Mouse (Mus musculus) myocyte (in vitro differentiated cells): ENCODE results near the gene Creb5. TPM values are rescaled to one million over a fixed set of nuclear protein-coding genes. Genes with fewer than 3 reads are reported as not detected.

ENCODE experiments used
- H3K27me3 ChIP-seq: one replicate; pipeline ENCODE4 v1.6.1; 2011; ENCODE audit not compliant: control insufficient read depth, insufficient read depth, insufficient read length
- H3K36me3 ChIP-seq: one replicate; pipeline ENCODE4 v1.6.1; 2011; ENCODE audit not compliant: control insufficient read depth, insufficient read depth
- H3K4me2 ChIP-seq: one replicate; pipeline ENCODE4 v1.6.1; 2011; ENCODE audit warnings: low read depth, control low read depth
- H3K4me3 ChIP-seq: one replicate; pipeline ENCODE4 v1.5.1; 2011; ENCODE audit warnings: mild to moderate bottlenecking, control low read depth, moderate library complexity
- H3K79me2 ChIP-seq: one replicate; pipeline ENCODE4 v1.6.1; 2011; ENCODE audit not compliant: control insufficient read depth, insufficient read depth
- H3ac ChIP-seq: one replicate; pipeline ENCODE4 v1.6.1; 2011; ENCODE audit not compliant: control insufficient read depth, insufficient read length
- CEBPB ChIP-seq: IDR thresholded peaks from 2 replicates; pipeline ENCODE4 v1.6.1; 2011; ENCODE audit warnings: mild to moderate bottlenecking, moderate library complexity; ENCODE audit not compliant: poor library complexity, insufficient read depth, severe bottlenecking
- E2F4 ChIP-seq: IDR thresholded peaks from one replicate; pipeline ENCODE4 v1.6.1; 2011; ENCODE audit warnings: mild to moderate bottlenecking, control low read depth, moderate library complexity; ENCODE audit not compliant: insufficient read depth
- MAX ChIP-seq: IDR thresholded peaks from one replicate; pipeline ENCODE4 v1.6.1; 2011; ENCODE audit warnings: low read depth, mild to moderate bottlenecking, control low read depth
- MYOD1 ChIP-seq, 3 experiments: IDR thresholded peaks; one replicate each; pipeline ENCODE4 v1.6.1; 2011; ENCODE audit warnings: control low read depth in 2 of 3, low read depth in 2 of 3, mild to moderate bottlenecking in 2 of 3, moderate library complexity in 1 of 3; ENCODE audit not compliant: insufficient read length in 2 of 3, control insufficient read depth in 1 of 3
- MYOG ChIP-seq, 3 experiments: IDR thresholded peaks; one replicate each; pipeline ENCODE4 v1.6.1; 2011; ENCODE audit warnings: control low read depth in 2 of 3, low read depth in 2 of 3, mild to moderate bottlenecking in 2 of 3; ENCODE audit not compliant: insufficient read length in 2 of 3, control insufficient read depth in 1 of 3, insufficient read depth in 1 of 3
- POLR2A ChIP-seq: IDR thresholded peaks from one replicate; pipeline ENCODE4 v1.6.1; 2011; ENCODE audit warnings: low read depth, mild to moderate bottlenecking, control low read depth, moderate library complexity; ENCODE audit not compliant: insufficient read length
- POLR2AphosphoS2 ChIP-seq: IDR thresholded peaks from one replicate; pipeline ENCODE4 v1.6.1; 2011; ENCODE audit warnings: low read depth, control low read depth; ENCODE audit not compliant: insufficient read length
- REST ChIP-seq: IDR thresholded peaks from one replicate; pipeline ENCODE4 v1.6.1; 2011; ENCODE audit warnings: mild to moderate bottlenecking, control low read depth, moderate library complexity; ENCODE audit not compliant: insufficient read depth, insufficient read length
- SRF ChIP-seq: IDR thresholded peaks from one replicate; pipeline ENCODE4 v1.6.1; 2011; ENCODE audit warnings: low read depth; ENCODE audit not compliant: control insufficient read depth, insufficient read length
- TCF12 ChIP-seq: IDR thresholded peaks from one replicate; pipeline ENCODE4 v1.6.1; 2011; ENCODE audit warnings: mild to moderate bottlenecking, control low read depth; ENCODE audit not compliant: poor library complexity, insufficient read depth, severe bottlenecking
- TCF3 ChIP-seq: IDR thresholded peaks from one replicate; pipeline ENCODE4 v1.6.1; 2011; ENCODE audit warnings: low read depth, control low read depth; ENCODE audit not compliant: insufficient read length
- USF1 ChIP-seq: IDR thresholded peaks from one replicate; pipeline ENCODE4 v1.6.1; 2011; ENCODE audit warnings: low read depth, mild to moderate bottlenecking, control low read depth, moderate library complexity
- polyA plus RNA-seq: library from polyadenylated mRNA; unstranded; fragments of >200 nt; fragmentation: generic; extraction: Trizol; gene quantifications from one replicate; pipeline ENCODE4 v1.2.1, GENCODE M21; 2012; ENCODE audit warnings: missing spikeins

Gene Creb5
- polyA plus RNA-seq, 1 experiment, result 1.4 TPM

DNA sequence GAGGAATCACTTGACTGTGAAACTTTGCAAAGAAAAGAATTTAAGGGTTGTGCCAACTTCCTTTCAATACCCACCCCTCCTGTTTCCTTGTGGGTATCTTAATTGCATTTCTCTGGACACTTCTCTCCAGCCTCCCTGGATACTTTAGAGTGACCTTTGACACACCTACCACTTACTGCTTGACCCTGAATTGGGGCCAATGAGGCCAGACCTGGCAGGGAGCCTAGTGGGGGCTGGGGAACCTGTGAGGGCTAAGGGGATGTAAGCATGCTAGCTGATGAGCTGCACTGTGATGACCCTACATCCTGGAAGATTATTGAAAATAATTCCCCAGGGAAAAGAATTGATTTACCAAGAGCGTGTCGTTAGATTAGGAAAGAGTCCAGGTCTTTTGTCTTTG is 17.1 kb downstream of the Creb5 start:
- H3K79me2 ChIP-seq, result no peaks in the 10 kb centered on the region
- H3K4me2 ChIP-seq, result no peak overlapping the region
- no peaks in the 10 kb centered on the region for H3K27me3 ChIP-seq
- H3K4me3 ChIP-seq, result no peak overlapping the region
- no peaks in the 10 kb centered on the region for H3K36me3 ChIP-seq
- H3ac ChIP-seq, result no peak overlapping the region
- no peak for TF ChIP-seq SRF
- no peak for TF ChIP-seq TCF12
- TF ChIP-seq CEBPB, result no peak
- TF ChIP-seq USF1, result no peak
- no peak for TF ChIP-seq REST
- no peak for TF ChIP-seq MAX
- TF ChIP-seq MYOG (IDR thresholded peaks at IDR 0.05; ENCODE audit: control insufficient read depth in 1 of 3, insufficient read depth in 1 of 3, insufficient read length in 2 of 3, low read depth in 2 of 3), result no peak
- no peak for TF ChIP-seq MYOD1 (IDR thresholded peaks at IDR 0.05; ENCODE audit: control insufficient read depth in 1 of 3, insufficient read length in 2 of 3, low read depth in 2 of 3)
- no peak for TF ChIP-seq TCF3
- TF ChIP-seq E2F4, result no peak
- TF ChIP-seq POLR2A, result no peak
- no peak for TF ChIP-seq POLR2AphosphoS2

DNA sequence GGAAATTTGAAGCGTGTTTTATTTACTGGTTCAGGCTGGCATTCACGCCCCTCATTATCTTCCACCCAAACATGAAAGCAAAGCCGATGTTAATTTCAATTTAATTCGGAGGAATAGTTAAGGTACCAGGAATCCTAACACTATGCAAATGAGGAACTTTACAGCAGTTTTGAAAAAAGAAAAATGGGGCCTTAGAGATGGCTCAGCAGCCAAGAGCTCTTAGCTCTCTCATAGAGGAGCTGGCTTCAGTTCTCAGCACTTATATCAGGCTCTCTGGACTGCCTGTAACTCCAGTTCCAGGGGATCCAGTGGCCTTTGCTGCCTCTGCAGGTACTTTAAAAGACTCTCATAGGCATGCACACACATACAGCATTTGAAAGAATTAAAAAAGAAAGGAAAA is 19.1 kb downstream of the Creb5 start:
- no peaks in the 10 kb centered on the region for H3K36me3 ChIP-seq
- TF ChIP-seq E2F4, result no peak
- TF ChIP-seq TCF12, result no peak
- no peak for TF ChIP-seq SRF
- no peak for TF ChIP-seq MAX
- no peak overlapping the region for H3K4me3 ChIP-seq
- no peaks in the 10 kb centered on the region for H3K27me3 ChIP-seq
- H3K4me2 ChIP-seq, result no peak overlapping the region
- H3K79me2 ChIP-seq, result no peaks in the 10 kb centered on the region
- H3ac ChIP-seq, result no peak overlapping the region

DNA sequence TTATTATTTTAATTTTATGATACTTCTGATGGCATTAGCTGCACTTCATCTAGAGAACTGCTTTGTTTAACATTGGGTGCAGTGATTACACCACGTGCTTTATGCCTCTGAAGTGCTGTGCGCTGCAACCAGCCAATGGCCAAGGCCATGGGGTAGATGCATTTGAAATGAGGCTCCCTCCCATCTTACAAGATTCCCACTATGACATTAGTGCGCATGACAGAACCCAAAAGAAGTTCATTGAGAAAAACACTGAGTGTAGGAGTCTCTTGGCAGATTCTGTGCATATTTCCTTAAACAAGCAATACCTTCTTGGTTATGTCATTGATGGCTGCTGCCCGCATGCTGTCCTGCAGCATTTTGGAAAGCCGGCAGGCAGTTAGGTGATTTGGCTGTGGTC is 19.6 kb downstream of the Creb5 start:
- no peaks in the 10 kb centered on the region for H3K27me3 ChIP-seq
- TF ChIP-seq SRF (no peak), MAX (no peak), MYOD1 (IDR thresholded peaks at IDR 0.05; ENCODE audit: control insufficient read depth in 1 of 3, insufficient read length in 2 of 3, low read depth in 2 of 3) (no peak), MYOG (IDR thresholded peaks at IDR 0.05; ENCODE audit: control insufficient read depth in 1 of 3, insufficient read depth in 1 of 3, insufficient read length in 2 of 3, low read depth in 2 of 3) (no peak), E2F4 (no peak), REST (no peak), USF1 (no peak), CEBPB (no peak), TCF3 (no peak), POLR2A (no peak), TCF12 (no peak), POLR2AphosphoS2 (no peak)
- H3K79me2 ChIP-seq, result no peaks in the 10 kb centered on the region
- H3K4me3 ChIP-seq, result no peak overlapping the region
- no peak overlapping the region for H3ac ChIP-seq
- no peaks in the 10 kb centered on the region for H3K36me3 ChIP-seq
- no peak overlapping the region for H3K4me2 ChIP-seq

DNA sequence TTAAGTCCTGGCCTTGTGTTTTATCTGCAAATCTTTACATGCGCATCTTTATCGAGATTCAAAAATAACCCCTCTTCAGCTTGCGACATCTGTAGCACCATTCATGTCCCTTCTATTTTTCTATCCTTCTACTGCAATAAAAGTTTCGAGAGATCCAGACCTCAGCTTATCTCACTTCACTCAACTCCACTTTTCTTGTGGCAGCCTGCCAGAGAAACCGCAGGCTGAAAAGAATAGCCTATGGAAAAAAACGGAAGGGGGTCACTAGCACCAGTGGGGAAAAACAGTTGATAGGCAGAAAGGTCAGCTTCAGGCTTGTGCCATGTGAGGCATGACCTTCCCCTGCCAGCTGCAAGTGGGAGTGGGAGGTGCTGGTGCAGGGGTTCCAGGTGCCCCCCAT is 21.6 kb downstream of the Creb5 start:
- TF ChIP-seq MAX (no peak), POLR2AphosphoS2 (no peak), MYOD1 (IDR thresholded peaks at IDR 0.05; ENCODE audit: control insufficient read depth in 1 of 3, insufficient read length in 2 of 3, low read depth in 2 of 3) (no peak), USF1 (no peak), E2F4 (no peak), REST (no peak), CEBPB (no peak), SRF (no peak)
- no peak overlapping the region for H3K4me2 ChIP-seq
- H3ac ChIP-seq, result no peak overlapping the region
- no peaks in the 10 kb centered on the region for H3K79me2 ChIP-seq
- H3K27me3 ChIP-seq, result no peaks in the 10 kb centered on the region
- H3K4me3 ChIP-seq, result no peak overlapping the region
- H3K36me3 ChIP-seq, result no peaks in the 10 kb centered on the region

DNA sequence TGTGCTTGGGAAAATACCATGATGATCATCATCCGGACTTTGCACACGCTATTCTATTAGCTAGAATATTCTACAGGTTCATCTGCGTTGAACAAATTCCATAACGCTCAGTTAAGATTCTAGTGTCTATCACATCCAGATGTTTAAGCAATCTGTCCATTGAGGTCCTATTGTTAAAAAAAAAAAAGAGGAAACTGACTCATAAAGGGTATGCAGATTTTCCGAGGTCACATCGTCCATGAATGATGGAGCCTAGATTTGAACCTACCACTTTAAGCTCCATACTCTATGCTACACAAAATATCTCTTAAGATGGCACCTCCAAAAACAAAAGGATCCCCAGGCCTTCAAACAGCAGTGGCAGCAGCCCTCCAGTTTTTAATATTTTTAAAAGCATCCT is 26.5 kb downstream of the Creb5 start:
- Histone ChIP-seq H3K4me3 (no peak overlapping the region), H3K27me3 (no peaks in the 10 kb centered on the region), H3K79me2 (no peaks in the 10 kb centered on the region), H3K36me3 (no peaks in the 10 kb centered on the region), H3ac (no peak overlapping the region), H3K4me2 (no peak overlapping the region)
- no peak for TF ChIP-seq POLR2AphosphoS2
- TF ChIP-seq TCF3, result no peak
- TF ChIP-seq MYOD1 (IDR thresholded peaks at IDR 0.05; ENCODE audit: control insufficient read depth in 1 of 3, insufficient read length in 2 of 3, low read depth in 2 of 3), result no peak
- TF ChIP-seq MYOG (IDR thresholded peaks at IDR 0.05; ENCODE audit: control insufficient read depth in 1 of 3, insufficient read depth in 1 of 3, insufficient read length in 2 of 3, low read depth in 2 of 3), result no peak
- TF ChIP-seq POLR2A, result no peak
- TF ChIP-seq REST, result no peak
- TF ChIP-seq CEBPB, result no peak
- TF ChIP-seq E2F4, result no peak
- TF ChIP-seq MAX, result no peak
- TF ChIP-seq USF1, result no peak
- TF ChIP-seq SRF, result no peak
- TF ChIP-seq TCF12, result no peak
